Mouse (Mus musculus) E14TG2a.4 (cell line): ENCODE measurements around the gene Tuba1b.

Experiments used
- CTCF ChIP-seq: conservative IDR thresholded peaks from 2 replicates; pipeline ENCODE4 v1.5.1; 2014; ENCODE audit warnings: low read length
- NANOG ChIP-seq: IDR thresholded peaks from 2 replicates; pipeline ENCODE4 v1.6.1; 2014; ENCODE audit warnings: borderline replicate concordance, low read length, mixed read lengths
- POU5F1 ChIP-seq: IDR thresholded peaks from 2 replicates; pipeline ENCODE4 v1.6.1; 2014; ENCODE audit warnings: low read length, borderline replicate concordance

DNA sequence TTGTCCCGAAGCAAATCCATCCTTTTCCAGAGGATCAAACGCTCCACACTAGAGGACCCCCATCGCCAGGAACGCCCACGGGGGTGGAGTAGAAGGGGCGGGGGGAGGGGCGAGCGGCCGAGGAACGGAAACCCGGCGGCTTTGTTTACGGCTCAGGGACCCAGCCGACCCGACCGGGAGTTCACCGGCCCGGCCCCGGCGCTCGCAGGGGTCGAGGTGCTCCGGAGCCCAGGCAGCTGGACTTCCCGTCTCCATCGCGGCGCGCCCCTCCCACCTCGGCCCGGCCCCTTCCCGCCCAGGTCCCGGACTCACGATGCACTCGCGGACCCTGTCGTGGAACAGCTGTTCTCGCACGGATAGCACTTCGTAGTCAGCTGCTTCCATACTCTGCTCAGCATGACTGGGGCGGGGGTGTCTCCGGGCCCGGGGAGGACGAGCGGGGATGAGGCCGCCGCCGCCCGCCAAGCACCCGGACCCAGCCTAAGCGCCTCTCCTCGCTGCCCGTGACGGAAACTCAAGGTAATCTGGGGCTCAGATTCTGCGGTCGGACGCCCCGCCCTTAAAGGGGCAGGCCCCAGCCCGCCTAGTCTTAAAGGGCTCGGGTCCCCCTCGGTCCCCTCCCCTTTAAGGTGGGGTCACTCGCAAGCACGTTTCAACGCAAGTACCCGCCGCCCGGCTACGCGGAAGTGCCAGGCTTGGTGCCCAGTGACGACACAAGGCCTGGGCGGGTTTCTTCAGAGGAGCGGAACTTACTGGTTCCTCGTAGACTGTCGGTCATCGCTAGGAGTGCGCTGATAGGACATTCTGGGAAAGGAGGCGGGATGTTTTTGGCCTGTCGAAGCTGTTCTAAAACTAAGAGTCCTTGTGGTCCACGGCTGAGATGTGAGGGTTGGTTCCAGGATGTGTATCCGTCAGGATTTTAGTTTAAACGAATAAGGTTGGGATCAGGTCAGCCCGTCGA lies 16.5 kb downstream of the Tuba1b start, which contains the start of gene Lmbr1l:
- TF ChIP-seq CTCF = no peak
- TF ChIP-seq POU5F1 = no peak
- no peak for TF ChIP-seq NANOG
